Mouse (Mus musculus) thymus, adult 2 months (tissue): ENCODE measurements around the gene Syne1.

Experiments
- CTCF ChIP-seq: fragments of 200-500 bp; IDR thresholded peaks from 2 replicates; pipeline ENCODE4 v1.5.1; 2012; ENCODE audit warnings: mild to moderate bottlenecking, control low read depth, low read length, moderate library complexity, borderline replicate concordance; ENCODE audit not compliant: control insufficient read depth, poor library complexity, insufficient read depth; ENCODE audit errors: extremely low read depth
- POLR2A ChIP-seq: fragments of 200-500 bp; IDR thresholded peaks from 2 replicates; pipeline ENCODE4 v1.6.1; 2012; ENCODE audit warnings: mild to moderate bottlenecking, low read length, control low read depth, moderate library complexity; ENCODE audit not compliant: control insufficient read depth, poor library complexity, insufficient read depth; ENCODE audit errors: extremely low read depth

DNA sequence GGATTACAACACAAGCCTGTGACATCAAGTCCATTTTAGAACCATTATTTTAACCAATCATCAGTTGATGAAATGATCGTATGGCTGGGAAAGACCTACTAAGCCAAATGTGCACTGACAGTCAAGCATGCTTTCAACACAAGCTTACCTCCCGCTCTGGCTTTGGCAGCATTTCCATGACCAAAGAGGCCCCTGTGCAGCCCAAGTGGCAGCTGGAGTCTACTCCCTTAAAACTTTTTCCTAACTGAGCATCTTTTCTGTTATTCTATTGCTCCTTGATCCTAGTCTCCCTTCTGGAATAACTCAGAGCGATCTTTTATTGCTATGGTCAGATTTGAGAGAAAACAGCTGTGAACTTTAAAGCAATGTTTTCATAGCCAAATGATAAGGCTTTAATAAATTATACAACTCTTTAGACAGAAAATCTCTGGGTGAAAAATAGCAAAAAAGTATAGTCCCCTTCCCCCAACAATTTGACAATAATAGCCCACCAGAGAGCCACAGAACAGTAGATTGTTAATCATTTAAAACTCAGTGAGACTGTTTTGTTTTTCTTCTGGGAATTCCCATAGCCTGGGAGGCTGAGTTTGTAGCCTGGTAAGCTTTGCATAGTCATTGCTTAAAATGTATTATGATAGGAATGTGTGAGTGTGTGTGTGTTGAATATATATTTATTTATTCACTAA is 411.9 kb downstream of the Syne1 start:
- TF ChIP-seq CTCF (no peak), POLR2A (no peak)
